Mouse (Mus musculus): Measurements from ENCODE around the gene Olfr429.
"Not testable (repeated sequence)": the region's sequence is repeated elsewhere in the genome, so short reads cannot be mapped to it uniquely, and the experiment has no call there.

Olfr429 gene

GRCm38 (mm10) chr1:174084031-174084430 lies at the start of gene Olfr429:
Olfr429 (plus strand) TSS chr1:174084331.
- DNase-seq: no peak

GRCm38 (mm10) chr1:174035841-174036240 lies 48.3 kb upstream of the Olfr429 start:
- DNase-seq: no peak

GRCm38 (mm10) chr1:174038480-174038879 lies 45.7 kb upstream of the Olfr429 start:
- no peak for DNase-seq

GRCm38 (mm10) chr1:174040523-174041177 lies 43.5 kb upstream of the Olfr429 start, which contains the start of gene Olfr433:
Olfr433 (plus strand) TSS chr1:174040705.
- peak; percentile 68 for DNase-seq

GRCm38 (mm10) chr1:174042091-174042884 lies 41.8 kb upstream of the Olfr429 start:
- not testable (repeated sequence) for DNase-seq

- no peak for DNase-seq
These were observed 39.7 kb upstream of the Olfr429 start for GRCm38 (mm10) chr1:174044431-174044830.

- DNase-seq: not testable (repeated sequence)
These were observed 35.9 kb upstream of the Olfr429 start for GRCm38 (mm10) chr1:174048227-174048626.

- DNase-seq: no peak
These were observed 35.2 kb upstream of the Olfr429 start, which contains the start of gene Olfr432 for GRCm38 (mm10) chr1:174048893-174049292. Olfr432 (plus strand) TSS chr1:174049205.

GRCm38 (mm10) chr1:174049357-174049756 lies 34.8 kb upstream of the Olfr429 start:
- DNase-seq: not testable (repeated sequence)

- no peak for DNase-seq
These were observed 33.6 kb upstream of the Olfr429 start for GRCm38 (mm10) chr1:174050532-174050931.

GRCm38 (mm10) chr1:174051515-174051914 lies 32.6 kb upstream of the Olfr429 start:
- no peak for DNase-seq

GRCm38 (mm10) chr1:174051931-174052536 lies 32.1 kb upstream of the Olfr429 start:
- DNase-seq: no peak

- DNase-seq: no peak
These were observed 31.1 kb upstream of the Olfr429 start for GRCm38 (mm10) chr1:174052981-174053380.

- no peak for DNase-seq
These were observed 28.9 kb upstream of the Olfr429 start for GRCm38 (mm10) chr1:174055248-174055647.

GRCm38 (mm10) chr1:174066305-174066704 lies 17.8 kb upstream of the Olfr429 start, which contains the start of gene Olfr430:
Olfr430 (plus strand) TSS chr1:174066605.
- DNase-seq: no peak

GRCm38 (mm10) chr1:174096591-174096990 lies 12.5 kb downstream of the Olfr429 start, which contains the start of gene Olfr427:
Olfr427 (plus strand) TSS chr1:174096891.
- no peak for DNase-seq

GRCm38 (mm10) chr1:174103735-174104134 lies 19.6 kb downstream of the Olfr429 start:
- DNase-seq: no peak

GRCm38 (mm10) chr1:174121062-174121461 lies 36.9 kb downstream of the Olfr429 start, which contains the start of gene Olfr231:
Olfr231 (minus strand) TSS chr1:174121162.
- no peak for DNase-seq

- DNase-seq: no peak
These were observed 47.1 kb downstream of the Olfr429 start, which contains the start of gene Olfr424 for GRCm38 (mm10) chr1:174131217-174131616. Olfr424 (plus strand) TSS chr1:174131517.

GRCm38 (mm10) chr1:174131999-174132398 lies 47.9 kb downstream of the Olfr429 start:
- no peak for DNase-seq

All from kidney, postnatal 14 days (tissue).